In the genomic region with DNA sequence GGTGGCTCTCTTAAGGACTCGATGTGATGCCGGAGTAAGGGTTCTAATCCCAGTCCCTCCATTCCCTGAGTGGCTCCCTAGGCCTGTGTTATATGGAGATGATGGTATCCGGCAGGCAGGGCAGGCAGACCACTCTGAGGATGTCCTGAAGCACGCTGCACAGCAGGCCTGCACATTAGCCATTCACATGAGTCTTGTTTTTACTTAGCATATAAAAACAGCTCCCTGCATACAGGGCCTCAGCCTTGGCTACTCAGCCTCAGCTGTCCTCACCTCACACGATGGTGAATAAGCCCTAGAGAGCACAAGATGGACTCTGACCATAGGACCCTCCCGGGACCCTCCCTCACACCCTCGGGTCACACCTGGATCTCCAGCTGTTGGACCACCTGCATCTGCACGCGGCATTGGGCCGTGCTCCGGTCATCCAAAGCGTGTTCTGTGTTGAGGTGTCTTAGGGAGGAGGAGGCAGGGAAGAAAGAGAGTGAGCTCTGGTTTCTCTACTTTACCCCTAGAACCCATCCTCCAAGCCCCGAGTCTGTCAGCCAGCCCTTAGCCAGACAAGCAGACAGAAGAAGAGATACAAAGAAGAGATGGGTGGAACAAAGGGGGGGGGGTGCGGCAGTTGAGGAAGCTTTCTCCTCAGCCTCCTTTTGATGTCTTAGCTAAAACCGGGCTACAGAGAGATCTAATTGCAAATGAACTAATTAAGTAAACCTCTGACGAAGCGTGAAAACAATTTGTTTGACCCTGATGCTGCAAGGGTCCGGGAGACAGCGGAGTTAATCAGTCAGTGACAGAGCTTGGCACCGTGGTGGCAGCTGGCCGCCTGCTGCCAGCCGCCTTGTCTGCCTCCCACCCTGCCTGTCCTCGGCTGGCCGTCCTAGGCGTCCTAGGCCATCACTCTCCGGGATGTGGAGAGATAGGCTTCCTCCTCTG, we compare ENCODE assay signal across 11 mouse cellular contexts. TPM values are rescaled to one million over a fixed set of nuclear protein-coding genes. Genes with fewer than 3 reads are reported as not detected.
DNase-seq lines count a peak whose midpoint lies in the region; ATAC-seq and TF ChIP-seq lines count a peak whose summit lies in the region.
"Had no signal": no experiment of that assay in that cellular context is flagged by ENCODE, and none has a peak within 500 bp of the region (broad histone marks: within the 10 kb centered on the region; RNA-seq: fewer than 3 reads in every experiment).

No protein-coding gene starts in this region.

- H3K27ac ChIP-seq in left cerebral cortex, adult 2 months = peak overlapping the region; percentile 93; the same call in 1 of the 2 replicates
- peak overlapping the region; percentile 78 for H3K27ac ChIP-seq in embryonic facial prominence, embryonic 10.5 days (replicated peaks)
- H3K27ac ChIP-seq in hindbrain, embryonic 12.5 days = peak overlapping the region; percentile 84
- H3K27ac ChIP-seq in neural tube, embryonic 13.5 days (replicated peaks) = peak overlapping the region; percentile 84
- H3K27ac ChIP-seq in gastrocnemius, adult 2 months = no peak overlapping the region

- H3K9me3 ChIP-seq in embryonic facial prominence, embryonic 10.5 days = no peaks in the 10 kb centered on the region
- no peaks in the 10 kb centered on the region for H3K9me3 ChIP-seq in hindbrain, embryonic 12.5 days (replicated peaks)
- H3K9me3 ChIP-seq in neural tube, embryonic 13.5 days = no peaks in the 10 kb centered on the region

- H3K36me3 ChIP-seq in embryonic facial prominence, embryonic 10.5 days (replicated peaks) = peaks cover 100% of the 10 kb centered on the region
- peaks cover 18% of the 10 kb centered on the region for H3K36me3 ChIP-seq in hindbrain, embryonic 12.5 days
- H3K36me3 ChIP-seq in neural tube, embryonic 13.5 days = peaks cover 12% of the 10 kb centered on the region; the same call in 1 of the 2 replicates

- H3K4me2 ChIP-seq in hindbrain, embryonic 12.5 days (replicated peaks) = peak overlapping the region; percentile 55
- peak overlapping the region; percentile 69 for H3K4me2 ChIP-seq in neural tube, embryonic 13.5 days

- H3K4me1 ChIP-seq in embryonic facial prominence, embryonic 10.5 days = peaks cover 96% of the 10 kb centered on the region
- H3K4me1 ChIP-seq in hindbrain, embryonic 12.5 days = peaks cover 89% of the 10 kb centered on the region
- peaks cover 79% of the 10 kb centered on the region for H3K4me1 ChIP-seq in neural tube, embryonic 13.5 days (replicated peaks)

- H3K4me3 ChIP-seq in left cerebral cortex, adult 2 months = peak overlapping the region; percentile 73
- H3K4me3 ChIP-seq in embryonic facial prominence, embryonic 10.5 days = peak overlapping the region; percentile 13; the same call in 1 of the 2 replicates
- H3K4me3 ChIP-seq in hindbrain, embryonic 12.5 days = 0 out of 2 replicates have a peak overlapping the region, but pooled peaks have one; percentile 4
- H3K4me3 ChIP-seq in neural tube, embryonic 13.5 days = peak overlapping the region; percentile 42
- no peak overlapping the region for H3K4me3 ChIP-seq in gastrocnemius, adult 2 months

- WGBS in embryonic facial prominence, embryonic 10.5 days = 40% methylated on average over 26 of the region's 26 CpGs
- 21% methylated on average over 26 of the region's 26 CpGs for WGBS in hindbrain, embryonic 12.5 days
- WGBS in neural tube, embryonic 13.5 days = 13% methylated on average over 26 of the region's 26 CpGs

- H3K9ac ChIP-seq in hindbrain, embryonic 12.5 days = peak overlapping the region; percentile 62
- H3K9ac ChIP-seq in neural tube, embryonic 13.5 days = peak overlapping the region; percentile 68

- H3K27me3 ChIP-seq in embryonic facial prominence, embryonic 10.5 days (replicated peaks; ENCODE audit: low read depth, poor library complexity, severe bottlenecking) = no peaks in the 10 kb centered on the region
- H3K27me3 ChIP-seq in hindbrain, embryonic 12.5 days = no peaks in the 10 kb centered on the region
- peaks cover 29% of the 10 kb centered on the region for H3K27me3 ChIP-seq in neural tube, embryonic 13.5 days

- no peak for DNase-seq in left cerebral cortex, adult 2 months (ENCODE audit: extremely low spot score in 1 of 2, low spot score in 2 of 2)
- no peak for DNase-seq in left cerebral cortex, postnatal 10 days (ENCODE audit: extremely low spot score in 1 of 2, low spot score in 2 of 2)
- DNase-seq in embryonic facial prominence, embryonic 10.5 days (ENCODE audit: low spot score) = no peak
- DNase-seq in urinary bladder, postnatal 10 days (ENCODE audit: low spot score) = no peak
- DNase-seq in gastrocnemius, adult 2 months = no peak
- DNase-seq in adrenal gland, postnatal 10 days = no peak
- DNase-seq: heart, postnatal 36 days; spleen, adult 18-20 months had no signal

- TF ChIP-seq CTCF in left cerebral cortex, adult 2 months (IDR thresholded peaks at IDR 0.05) = no peak
- no peak for TF ChIP-seq CTCF in gastrocnemius, adult 2 months (IDR thresholded peaks at IDR 0.05)

- peak; percentile 50 for ATAC-seq in hindbrain, embryonic 12.5 days (ENCODE audit: low FRiP score)
- peak; percentile 33 for ATAC-seq in neural tube, embryonic 13.5 days (ENCODE audit: low read depth)

- intact Hi-C loops in left cerebral cortex, adult 2 months (cut with DNase I) = loop anchor here (10.0 kb wide), 1 partner anchor 458 kb away; no protein-coding TSS in a partner anchor
- intact Hi-C loops in left cerebral cortex, postnatal 10 days (cut with DNase I) = loop anchor here (5.0 kb wide), 1 partner anchor 170 kb away; no protein-coding TSS in a partner anchor
- intact Hi-C loops in gastrocnemius, adult 2 months (cut with DNase I) = no loop called here

RNA-seq across cellular contexts. Expression of a gene that starts 42.6 kb away (rescaled TPM):
- under 1 TPM in 1 of 2 experiments, not detected in 1; 0.48 TPM for total RNA-seq in left cerebral cortex, adult 2 months (2021)
- total RNA-seq in left cerebral cortex, postnatal 10 days (2021) = 1 to 10 TPM; 1.5 to 1.7 TPM
- 21.0 and 25.1 TPM in 2 replicates for polyA plus RNA-seq in embryonic facial prominence, embryonic 10.5 days (2016; fragmentation: Nextera tagmentation; extraction: Ambion mirVana)
- polyA plus RNA-seq in hindbrain, embryonic 12.5 days (2016; fragmentation: Nextera tagmentation; extraction: Ambion mirVana) = 15.0 and 20.9 TPM in 2 replicates
- 3.6 and 4.7 TPM in 2 replicates for polyA plus RNA-seq in neural tube, embryonic 13.5 days (2015; fragmentation: Nextera tagmentation; extraction: Ambion mirVana)
- under 1 TPM; 0.31 to 0.42 TPM for total RNA-seq in gastrocnemius, adult 2 months (2021)
- 1 to 10 TPM; 4.2 to 5.3 TPM for total RNA-seq in adrenal gland, postnatal 10 days (2021)
- total RNA-seq: megakaryocyte, adult 5-6 weeks had no signal

RNA-seq across cellular contexts. Expression of a gene that starts 47.4 kb away (rescaled TPM):
- 10 to 100 TPM; 43.1 to 50.6 TPM for total RNA-seq in left cerebral cortex, adult 2 months (2021)
- total RNA-seq in left cerebral cortex, postnatal 10 days (2021) = 10 to 100 TPM; 52.3 to 53.9 TPM
- 26.9 and 28.1 TPM in 2 replicates for polyA plus RNA-seq in embryonic facial prominence, embryonic 10.5 days (2016; fragmentation: Nextera tagmentation; extraction: Ambion mirVana)
- polyA plus RNA-seq in hindbrain, embryonic 12.5 days (2016; fragmentation: Nextera tagmentation; extraction: Ambion mirVana) = 40.6 and 41.7 TPM in 2 replicates
- polyA plus RNA-seq in neural tube, embryonic 13.5 days (2015; fragmentation: Nextera tagmentation; extraction: Ambion mirVana) = 17.2 and 18.5 TPM in 2 replicates
- total RNA-seq in gastrocnemius, adult 2 months (2021) = 1 to 10 TPM; 7.3 to 7.9 TPM
- 10 to 100 TPM; 24.8 to 25.6 TPM for total RNA-seq in adrenal gland, postnatal 10 days (2021)
